Mouse (Mus musculus) thymus, adult 2 months (tissue): ENCODE results near the gene Aebp2. TPM values are rescaled to one million over a fixed set of nuclear protein-coding genes. Genes with fewer than 3 reads are reported as not detected.

Experiments
- DNase-seq: peaks from one replicate; pipeline ENCODE4 v3.0.0; 2021
- H3K27ac ChIP-seq: fragments of 200-500 bp; 2 replicates; pipeline ENCODE4 v1.5.1; 2012; ENCODE audit warnings: low read length, control low read depth; ENCODE audit not compliant: control insufficient read depth, insufficient read depth
- H3K27me3 ChIP-seq: fragments of 200-500 bp; 2 replicates; pipeline ENCODE4 v1.6.1; 2012; ENCODE audit warnings: mild to moderate bottlenecking, low read length, moderate library complexity, mixed read lengths; ENCODE audit not compliant: control insufficient read depth, insufficient read depth
- H3K36me3 ChIP-seq: fragments of 200-500 bp; 2 replicates; pipeline ENCODE4 v1.6.1; 2012; ENCODE audit warnings: mild to moderate bottlenecking, low read length, moderate library complexity; ENCODE audit not compliant: control insufficient read depth, insufficient read depth
- H3K4me1 ChIP-seq: fragments of 200-500 bp; replicated peaks from 2 replicates; pipeline ENCODE4 v1.6.1; 2012; ENCODE audit warnings: low read length; ENCODE audit not compliant: control insufficient read depth, insufficient read depth
- H3K4me3 ChIP-seq: fragments of 200-500 bp; 2 replicates; pipeline ENCODE4 v1.5.1; 2012; ENCODE audit warnings: mild to moderate bottlenecking, low read length, control low read depth, moderate library complexity; ENCODE audit not compliant: control insufficient read depth, insufficient read depth
- CTCF ChIP-seq: fragments of 200-500 bp; IDR thresholded peaks from 2 replicates; pipeline ENCODE4 v1.5.1; 2012; ENCODE audit warnings: mild to moderate bottlenecking, control low read depth, low read length, moderate library complexity, borderline replicate concordance; ENCODE audit not compliant: control insufficient read depth, poor library complexity, insufficient read depth; ENCODE audit errors: extremely low read depth
- POLR2A ChIP-seq: fragments of 200-500 bp; IDR thresholded peaks from 2 replicates; pipeline ENCODE4 v1.6.1; 2012; ENCODE audit warnings: mild to moderate bottlenecking, low read length, control low read depth, moderate library complexity; ENCODE audit not compliant: control insufficient read depth, poor library complexity, insufficient read depth; ENCODE audit errors: extremely low read depth
- WGBS: fragments of 180-500 bp; shearing (Covaris S2); methylation state at CpG from one replicate; pipeline ENCODE4 v1.1.7; 2018; 5-methylcytosine and 5-hydroxymethylcytosine counted together
- polyA plus RNA-seq: library from polyadenylated mRNA; depleted of rRNA; stranded (reverse); fragments of >200 nt; gene quantifications from 2 replicates; pipeline ENCODE4 v1.2.3, GENCODE M21; 2012

Aebp2 gene
- polyA plus RNA-seq, 1 experiment = 56.9 TPM

- WGBS = 68% methylated on average over 11 of the region's 11 CpGs
- no peaks in the 10 kb centered on the region for H3K27me3 ChIP-seq
- no peak for TF ChIP-seq POLR2A
- no peak for TF ChIP-seq CTCF
- H3K27ac ChIP-seq = no peak overlapping the region
- no peak for DNase-seq
- H3K4me1 ChIP-seq = peaks cover 3% of the 10 kb centered on the region
- H3K4me3 ChIP-seq = no peak overlapping the region
- no peaks in the 10 kb centered on the region for H3K36me3 ChIP-seq
Observed at GRCm38 (mm10) chr6:140614711-140615110, 7.8 kb upstream of the Aebp2 start.

GRCm38 (mm10) chr6:140620531-140621349, 1.7 kb upstream of the Aebp2 start:
- H3K27ac ChIP-seq = no peak overlapping the region; the same call in 1 of the 2 replicates
- 55% methylated on average over 13 of the region's 13 CpGs for WGBS
- TF ChIP-seq CTCF (no peak), POLR2A (no peak)
- H3K36me3 ChIP-seq = no peaks in the 10 kb centered on the region
- H3K4me3 ChIP-seq = no peak overlapping the region
- DNase-seq = no peak
- H3K4me1 ChIP-seq = peaks cover 19% of the 10 kb centered on the region
- no peaks in the 10 kb centered on the region for H3K27me3 ChIP-seq

GRCm38 (mm10) chr6:140621622-140622021, 841 bp upstream of the Aebp2 start:
- no peak for DNase-seq
- no peaks in the 10 kb centered on the region for H3K27me3 ChIP-seq
- peaks cover 25% of the 10 kb centered on the region for H3K4me1 ChIP-seq
- H3K4me3 ChIP-seq = no peak overlapping the region
- 96% methylated on average over 1 of the region's 1 CpGs for WGBS
- no peaks in the 10 kb centered on the region for H3K36me3 ChIP-seq
- H3K27ac ChIP-seq = no peak overlapping the region
- TF ChIP-seq CTCF = no peak
- no peak for TF ChIP-seq POLR2A

- H3K4me1 ChIP-seq = peaks cover 31% of the 10 kb centered on the region
- under 1% methylated on average over 117 of the region's 117 CpGs for WGBS
- peak overlapping the region; percentile 62 for H3K27ac ChIP-seq
- H3K27me3 ChIP-seq = no peaks in the 10 kb centered on the region
- peak; percentile 94 for DNase-seq
- no peaks in the 10 kb centered on the region for H3K36me3 ChIP-seq
- TF ChIP-seq POLR2A (0 out of 2 replicates have a peak, but pooled peaks have one; percentile 53), CTCF (peak; percentile 68)
- H3K4me3 ChIP-seq = peak overlapping the region; percentile 98
Observed at GRCm38 (mm10) chr6:140623226-140624095, 998 bp downstream of the Aebp2 start.

GRCm38 (mm10) chr6:140624096-140625051, 1.9 kb downstream of the Aebp2 start:
- peak; percentile 60 for DNase-seq
- TF ChIP-seq CTCF (no peak), POLR2A (no peak)
- Histone ChIP-seq H3K36me3 (no peaks in the 10 kb centered on the region), H3K27ac (peak overlapping the region; percentile 62), H3K4me3 (peak overlapping the region; percentile 98), H3K4me1 (peaks cover 36% of the 10 kb centered on the region), H3K27me3 (no peaks in the 10 kb centered on the region)
- WGBS = under 1% methylated on average over 78 of the region's 80 CpGs
